20 mouse cellular contexts compared by ENCODE assay signal in the genomic region with DNA sequence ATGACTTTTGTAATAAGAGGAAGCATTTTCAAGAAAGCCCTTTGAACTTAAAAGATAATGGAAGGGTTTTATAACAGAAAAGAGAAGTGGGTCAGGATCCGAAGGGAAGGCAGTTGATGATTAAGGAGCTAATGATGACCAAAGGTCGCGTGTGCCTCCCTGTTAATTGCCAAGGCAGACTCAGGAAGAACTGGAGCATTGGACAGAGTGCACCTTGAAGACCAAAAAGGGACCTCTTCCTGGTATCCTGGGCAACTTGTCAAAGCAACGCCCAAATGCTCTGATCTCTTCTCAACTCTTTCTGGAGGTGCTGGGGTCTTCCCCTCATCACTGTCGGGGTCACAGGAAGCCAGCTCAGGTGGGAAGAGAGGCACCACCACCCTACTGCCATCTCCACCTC. TPM values are rescaled to one million over a fixed set of nuclear protein-coding genes. Genes with fewer than 3 reads are reported as not detected.
"Had no signal": no experiment of that assay in that cellular context is flagged by ENCODE, and none has a peak within 500 bp of the region (broad histone marks: within the 10 kb centered on the region; RNA-seq: fewer than 3 reads in every experiment).

No protein-coding gene starts in this region.

- H3K27me3 ChIP-seq: liver, embryonic 13.5 days; lung, embryonic 15.5 days; megakaryocyte, embryonic 14.5 days; midbrain, embryonic 15.5 days; neural tube, embryonic 12.5 days had no signal

- H3K9me3 ChIP-seq: hindbrain, embryonic 15.5 days; limb, embryonic 12.5 days; liver, embryonic 13.5 days; lung, embryonic 15.5 days; megakaryocyte, embryonic 14.5 days; midbrain, embryonic 15.5 days; neural tube, embryonic 12.5 days had no signal

- H3K4me1 ChIP-seq: hindbrain, embryonic 15.5 days; liver, embryonic 13.5 days; lung, embryonic 15.5 days; megakaryocyte, embryonic 14.5 days; neural tube, embryonic 12.5 days had no signal

- H3K27ac ChIP-seq: hindbrain, embryonic 15.5 days; limb, embryonic 12.5 days; liver, embryonic 13.5 days; lung, embryonic 15.5 days; macrophage; midbrain, embryonic 15.5 days; neural tube, embryonic 12.5 days had no signal

- ATAC-seq: liver, postnatal 0 days; midbrain, embryonic 15.5 days had no signal

- H3K4me2 ChIP-seq: hindbrain, embryonic 15.5 days; limb, embryonic 12.5 days; liver, embryonic 13.5 days; lung, embryonic 15.5 days; midbrain, embryonic 11.5 days; midbrain, embryonic 15.5 days; neural tube, embryonic 12.5 days had no signal

- DNase-seq: layer of hippocampus, postnatal 36 days; liver; liver, embryonic 13.5 days; liver, postnatal 0 days; lung, postnatal 14 days; spleen, adult 18-20 months; thymus, adult 18-20 months; thymus, postnatal 14 days had no signal

- H3K36me3 ChIP-seq: hindbrain, embryonic 15.5 days; limb, embryonic 12.5 days; liver, embryonic 13.5 days; lung, embryonic 15.5 days; midbrain, embryonic 15.5 days; neural tube, embryonic 12.5 days had no signal

- H3K9ac ChIP-seq: hindbrain, embryonic 15.5 days; limb, embryonic 12.5 days; liver, embryonic 13.5 days; liver, postnatal 0 days; lung, embryonic 15.5 days; midbrain, embryonic 15.5 days; neural tube, embryonic 12.5 days had no signal

- H3K4me3 ChIP-seq: hindbrain, embryonic 15.5 days; limb, embryonic 12.5 days; liver, embryonic 13.5 days; lung, embryonic 15.5 days; megakaryocyte, embryonic 14.5 days; midbrain, embryonic 15.5 days; neural tube, embryonic 12.5 days had no signal

RNA-seq across cellular contexts. Expression of a gene that starts 49.9 kb away (rescaled TPM):
- total RNA-seq: monocyte, adult 5-6 weeks; neutrophil, adult 5-6 weeks had no signal
- polyA plus RNA-seq: large intestine, adult 2 months; limb, embryonic 12.5 days; liver, embryonic 13.5 days; liver, postnatal 0 days; lung, embryonic 15.5 days; macrophage; stomach, embryonic 14.5 days had no signal
